Mouse (Mus musculus) C2C12 (cell line): ENCODE results near the gene Pex7. TPM values are rescaled to one million over a fixed set of nuclear protein-coding genes. Genes with fewer than 3 reads are reported as not detected.

ENCODE experiments used
- H3K27me3 ChIP-seq: one replicate; pipeline ENCODE4 v1.6.1; 2011; ENCODE audit not compliant: control insufficient read depth, insufficient read depth, insufficient read length
- H3K36me3 ChIP-seq: one replicate; pipeline ENCODE4 v1.6.1; 2011; ENCODE audit not compliant: control insufficient read depth, insufficient read depth
- H3K4me3 ChIP-seq: one replicate; pipeline ENCODE4 v1.5.1; 2011; ENCODE audit warnings: mild to moderate bottlenecking, control low read depth; ENCODE audit not compliant: poor library complexity, insufficient read depth, severe bottlenecking
- H3K79me2 ChIP-seq: one replicate; pipeline ENCODE4 v1.6.1; 2011; ENCODE audit not compliant: control insufficient read depth, insufficient read depth
- H3K79me3 ChIP-seq: one replicate; pipeline ENCODE4 v1.6.1; 2011; ENCODE audit warnings: low read depth, control low read depth
- H3ac ChIP-seq: one replicate; pipeline ENCODE3; 2011; ENCODE audit warnings: low read depth; ENCODE audit not compliant: control insufficient read depth, insufficient read length
- CEBPB ChIP-seq: IDR thresholded peaks from one replicate; pipeline ENCODE4 v1.6.1; 2011; ENCODE audit warnings: low read depth, mild to moderate bottlenecking, control low read depth, moderate library complexity
- CTCF ChIP-seq: IDR thresholded peaks from one replicate; pipeline ENCODE4 v1.5.1; 2011; ENCODE audit not compliant: control insufficient read depth, insufficient read depth, insufficient read length
- FOSL1 ChIP-seq: IDR thresholded peaks from one replicate; pipeline ENCODE4 v1.8.0; 2011; ENCODE audit warnings: mild to moderate bottlenecking, low read length; ENCODE audit not compliant: poor library complexity, insufficient read depth, severe bottlenecking
- MAX ChIP-seq: IDR thresholded peaks from one replicate; pipeline ENCODE4 v1.6.1; 2011; ENCODE audit warnings: mild to moderate bottlenecking, control low read depth
- MYOD1 ChIP-seq: IDR thresholded peaks from one replicate; pipeline ENCODE4 v1.6.1; 2011; ENCODE audit warnings: low read depth; ENCODE audit not compliant: control insufficient read depth, insufficient read length
- MYOG ChIP-seq: IDR thresholded peaks from one replicate; pipeline ENCODE4 v1.6.1; 2011; ENCODE audit not compliant: control insufficient read depth, insufficient read length; ENCODE audit errors: extremely low read depth
- USF1 ChIP-seq: IDR thresholded peaks from one replicate; pipeline ENCODE4 v1.6.1; 2011; ENCODE audit warnings: low read depth, mild to moderate bottlenecking, control low read depth, moderate library complexity
- polyA plus RNA-seq: library from polyadenylated mRNA; unstranded; fragments of >200 nt; fragmentation: generic; extraction: Trizol; gene quantifications from one replicate; pipeline ENCODE4 v1.2.1, GENCODE M21; 2012; ENCODE audit warnings: missing spikeins

The Pex7 gene
- polyA plus RNA-seq, 1 experiment, result 5.0 TPM

DNA sequence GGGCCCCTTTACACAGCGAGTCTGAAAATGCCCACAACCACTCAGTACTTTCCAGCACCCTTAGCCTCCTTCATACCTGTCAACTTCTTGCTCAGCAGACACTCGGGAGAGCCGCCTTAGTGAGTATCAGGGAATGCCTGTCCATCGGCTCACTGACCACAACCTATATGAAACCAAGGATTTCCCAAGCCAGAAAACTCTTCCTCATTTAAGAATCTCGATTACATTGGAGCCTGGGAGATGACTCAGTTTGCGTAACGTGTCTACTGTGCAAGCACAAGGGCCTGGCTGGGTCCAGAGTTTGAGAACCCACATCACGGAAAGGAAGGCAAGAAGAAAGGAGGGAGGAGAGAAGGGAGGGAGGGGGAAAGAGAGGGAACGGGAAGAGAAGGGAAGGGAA is 34.4 kb upstream of the Pex7 start:
- TF ChIP-seq MYOG, result no peak
- no peak for TF ChIP-seq CEBPB
- TF ChIP-seq MAX, result no peak
- no peak for TF ChIP-seq USF1
- TF ChIP-seq FOSL1, result no peak
- no peak for TF ChIP-seq MYOD1
- TF ChIP-seq CTCF, result no peak
- Histone ChIP-seq H3ac (no peak overlapping the region), H3K79me3 (no peaks in the 10 kb centered on the region), H3K79me2 (no peaks in the 10 kb centered on the region), H3K4me3 (no peak overlapping the region), H3K27me3 (no peaks in the 10 kb centered on the region), H3K36me3 (no peaks in the 10 kb centered on the region)

GRCm38 (mm10) chr10:19941063-19941462 is 33.6 kb upstream of the Pex7 start:
- Histone ChIP-seq H3ac (no peak overlapping the region), H3K36me3 (no peaks in the 10 kb centered on the region), H3K79me2 (no peaks in the 10 kb centered on the region), H3K79me3 (no peaks in the 10 kb centered on the region), H3K27me3 (no peaks in the 10 kb centered on the region), H3K4me3 (no peak overlapping the region)
- TF ChIP-seq CEBPB, result no peak
- TF ChIP-seq MYOG, result no peak
- no peak for TF ChIP-seq MAX

DNA sequence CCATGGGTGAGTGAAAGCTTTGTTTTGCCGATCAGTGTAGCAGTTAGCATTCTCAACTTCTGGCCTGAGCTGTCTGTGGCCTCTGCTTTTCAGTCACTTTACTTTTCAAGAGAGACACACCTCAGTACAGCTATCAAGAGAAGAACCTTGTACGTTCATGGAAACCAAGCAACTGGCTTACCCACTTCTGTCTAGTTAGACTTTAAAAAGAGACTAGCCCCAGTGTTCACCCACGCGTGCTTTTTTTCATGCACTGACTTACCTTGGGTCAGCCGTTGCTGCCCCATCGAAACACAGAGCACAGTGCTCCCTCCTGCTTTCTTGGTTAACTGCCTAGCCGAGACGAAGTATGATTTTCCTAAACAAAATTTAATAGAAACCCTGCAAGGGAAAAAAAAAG is 33.1 kb upstream of the Pex7 start:
- Histone ChIP-seq H3K4me3 (no peak overlapping the region), H3ac (no peak overlapping the region), H3K27me3 (no peaks in the 10 kb centered on the region), H3K79me3 (no peaks in the 10 kb centered on the region), H3K36me3 (no peaks in the 10 kb centered on the region), H3K79me2 (no peaks in the 10 kb centered on the region)
- TF ChIP-seq MYOD1, result no peak

- Histone ChIP-seq H3K79me2 (no peaks in the 10 kb centered on the region), H3K27me3 (peaks cover 2% of the 10 kb centered on the region), H3K79me3 (no peaks in the 10 kb centered on the region), H3K36me3 (no peaks in the 10 kb centered on the region), H3K4me3 (no peak overlapping the region), H3ac (no peak overlapping the region)
- TF ChIP-seq MYOD1 (no peak), CTCF (no peak), MAX (no peak), CEBPB (no peak), USF1 (no peak), FOSL1 (no peak), MYOG (no peak)
These were observed 32.6 kb upstream of the Pex7 start for GRCm38 (mm10) chr10:19940127-19940526.

DNA sequence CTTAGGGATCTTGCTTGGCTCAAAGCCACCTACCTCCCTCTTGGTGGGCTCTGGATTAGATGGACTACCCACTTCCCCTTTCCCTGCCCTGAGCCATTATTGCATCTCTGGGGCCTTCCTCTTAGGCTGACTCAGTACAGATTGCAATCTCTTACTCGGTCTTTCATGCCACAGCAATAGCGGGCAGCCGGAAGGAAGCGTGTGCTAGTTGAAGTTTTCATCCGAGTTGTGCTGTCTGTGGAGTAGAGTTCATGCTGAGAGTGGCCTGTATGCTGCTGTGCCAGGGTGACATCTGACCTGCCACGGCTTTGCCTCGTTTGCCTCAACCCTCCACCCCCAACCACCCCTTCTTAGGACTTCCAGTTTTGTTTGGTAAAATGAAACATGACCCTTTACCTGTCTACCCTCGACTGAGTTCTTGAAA is 31.8 kb upstream of the Pex7 start:
- Histone ChIP-seq H3K36me3 (no peaks in the 10 kb centered on the region), H3K4me3 (no peak overlapping the region), H3K79me3 (no peaks in the 10 kb centered on the region), H3K79me2 (no peaks in the 10 kb centered on the region), H3K27me3 (peaks cover 10% of the 10 kb centered on the region), H3ac (no peak overlapping the region)
- no peak for TF ChIP-seq MYOD1

DNA sequence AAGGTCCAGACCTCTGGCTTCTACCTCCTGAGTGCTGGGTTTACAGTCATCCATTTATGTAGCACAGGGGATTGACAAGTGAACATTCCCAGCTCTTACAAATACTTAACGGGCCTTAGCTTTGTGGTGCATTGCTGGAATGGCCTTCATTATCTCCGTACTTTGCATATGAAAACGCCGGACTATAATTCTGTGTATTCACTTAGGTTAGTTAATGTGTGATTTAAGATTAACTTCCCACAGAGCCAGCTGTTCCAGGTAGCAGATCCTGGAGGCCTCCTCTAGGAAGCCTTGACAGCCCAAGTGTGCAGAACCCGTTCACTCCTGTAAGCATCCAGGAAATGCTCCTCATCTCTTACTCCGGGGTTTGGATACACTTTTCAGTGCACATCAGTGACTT is 31.2 kb upstream of the Pex7 start:
- Histone ChIP-seq H3ac (no peak overlapping the region), H3K27me3 (peaks cover 11% of the 10 kb centered on the region), H3K79me2 (no peaks in the 10 kb centered on the region), H3K36me3 (no peaks in the 10 kb centered on the region), H3K79me3 (no peaks in the 10 kb centered on the region), H3K4me3 (no peak overlapping the region)
- TF ChIP-seq MYOG (no peak), MYOD1 (no peak), CTCF (no peak), FOSL1 (no peak), CEBPB (no peak), MAX (no peak), USF1 (no peak)
